Mouse (Mus musculus) E14TG2a.4 (cell line): ENCODE measurements at regions not wholly inside any gene's neighbourhood (a gene's known extent, or its start where the extent isn't known, plus 50 kb on each side); places are given as distances from the start of the nearest gene placed in this dataset.

Experiments used
- CTCF ChIP-seq: conservative IDR thresholded peaks from 2 replicates; pipeline ENCODE4 v1.5.1; 2014; ENCODE audit warnings: low read length
- NANOG ChIP-seq: IDR thresholded peaks from 2 replicates; pipeline ENCODE4 v1.6.1; 2014; ENCODE audit warnings: borderline replicate concordance, low read length, mixed read lengths
- POU5F1 ChIP-seq: IDR thresholded peaks from 2 replicates; pipeline ENCODE4 v1.6.1; 2014; ENCODE audit warnings: low read length, borderline replicate concordance

DNA sequence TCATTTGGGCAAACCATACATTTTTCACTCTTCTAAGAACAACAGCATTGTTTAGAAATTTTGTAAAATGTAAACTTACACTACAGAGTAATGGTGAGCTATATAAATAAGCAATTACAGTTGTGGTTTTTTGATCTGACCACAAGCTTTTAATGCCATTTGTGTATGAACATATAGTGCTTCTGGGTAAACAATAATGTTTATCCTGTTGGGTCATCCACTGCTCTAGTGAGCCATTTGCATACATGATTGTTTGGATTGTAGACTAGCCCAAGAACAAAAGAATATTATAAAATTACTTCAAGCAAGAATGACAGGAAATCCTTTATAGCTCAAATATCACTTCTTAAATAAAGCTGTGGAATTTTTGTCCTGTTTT, 68.4 kb upstream of the Zeb2 start:
- no peak for TF ChIP-seq CTCF
- no peak for TF ChIP-seq NANOG
- no peak for TF ChIP-seq POU5F1
